Mouse (Mus musculus): Measurements from ENCODE around the gene Olfr70. TPM values are rescaled to one million over a fixed set of nuclear protein-coding genes. Genes with fewer than 3 reads are reported as not detected.

The Olfr70 gene
- polyA plus RNA-seq, 1 experiment from 2014 or later: not detected

GRCm38 (mm10) chr4:43656339-43657109 lies 44.1 kb downstream of the Olfr70 start, which contains the start of gene Hint2:
TSS of gene Hint2 (minus strand) at chr4:43656466.
- Histone ChIP-seq H3K9ac (ENCODE audit: low read depth, low read length) (peak within 1 kb of the TSS; percentile 87), H3K9me3 (replicated peaks; ENCODE audit: control insufficient read depth, low read length) (no peaks in the 10 kb centered on the region), H3K36me3 (ENCODE audit: control insufficient read depth, insufficient read depth, low read length) (no peaks in the 10 kb centered on the region), H3K27me3 (ENCODE audit: control insufficient read depth, insufficient read depth, low read length) (peaks cover 8% of the 10 kb centered on the region), H3K4me3 (ENCODE audit: low read depth, low read length) (peak within 1 kb of the TSS; percentile 87), H3K27ac (ENCODE audit: low read depth, low read length) (peak within 1 kb of the TSS; percentile 80), H3K4me2 (peak within 1 kb of the TSS; percentile 89), H3K4me1 (ENCODE audit: control insufficient read depth, insufficient read depth, low read length) (peaks cover 3% of the 10 kb centered on the region; the same call in 1 of the 2 replicates)
- peak; percentile 93 for ATAC-seq (replicated peaks; ENCODE audit: insufficient number of reproducible peaks, low FRiP score, low TSS enrichment)
- 2% methylated on average over 34 of the region's 34 CpGs for WGBS (ENCODE audit: insufficient replicate concordance)

GRCm38 (mm10) chr4:43655656-43656338 lies 44.8 kb downstream of the Olfr70 start:
- ATAC-seq (replicated peaks; ENCODE audit: insufficient number of reproducible peaks, low FRiP score, low TSS enrichment): peak; percentile 37
- Histone ChIP-seq H3K27me3 (ENCODE audit: control insufficient read depth, insufficient read depth, low read length) (peaks cover 5% of the 10 kb centered on the region), H3K9ac (ENCODE audit: low read depth, low read length) (peak overlapping the region; percentile 87)

GRCm38 (mm10) chr4:43653161-43654015 lies 47.2 kb downstream of the Olfr70 start, which contains the start of gene Spag8:
TSS of gene Spag8 (minus strand) at chr4:43653594.
- peak within 1 kb of the TSS; percentile 33 for H3K4me3 ChIP-seq (ENCODE audit: low read depth, low read length)
- H3K9ac ChIP-seq (ENCODE audit: low read depth, low read length): no peak within 1 kb of the TSS
- 15% methylated on average over 24 of the region's 24 CpGs for WGBS (ENCODE audit: insufficient replicate concordance)
- no peaks in the 10 kb centered on the region; the same call in 1 of the 2 replicates for H3K27me3 ChIP-seq (ENCODE audit: control insufficient read depth, insufficient read depth, low read length)
- H3K36me3 ChIP-seq (ENCODE audit: control insufficient read depth, insufficient read depth, low read length): peaks cover 4% of the 10 kb centered on the region; the same call in 1 of the 2 replicates
- no peak for ATAC-seq (replicated peaks; ENCODE audit: insufficient number of reproducible peaks, low FRiP score, low TSS enrichment)
- H3K4me1 ChIP-seq (ENCODE audit: control insufficient read depth, insufficient read depth, low read length): peaks cover 3% of the 10 kb centered on the region; the same call in 1 of the 2 replicates
- H3K9me3 ChIP-seq (replicated peaks; ENCODE audit: control insufficient read depth, low read length): peaks cover 5% of the 10 kb centered on the region; the same call in 1 of the 2 replicates
- no peak within 1 kb of the TSS for H3K27ac ChIP-seq (ENCODE audit: low read depth, low read length)
- H3K4me2 ChIP-seq: peak within 1 kb of the TSS; percentile 66

More at GRCm38 (mm10) chr4:43655656-43656338, 44.8 kb downstream of the Olfr70 start:
- Histone ChIP-seq H3K4me1 (ENCODE audit: control insufficient read depth, insufficient read depth, low read length) (peaks cover 3% of the 10 kb centered on the region; the same call in 1 of the 2 replicates), H3K4me2 (peak overlapping the region; percentile 89), H3K27ac (ENCODE audit: low read depth, low read length) (peak overlapping the region; percentile 80), H3K9me3 (replicated peaks; ENCODE audit: control insufficient read depth, low read length) (no peaks in the 10 kb centered on the region), H3K4me3 (ENCODE audit: low read depth, low read length) (peak overlapping the region; percentile 87), H3K36me3 (ENCODE audit: control insufficient read depth, insufficient read depth, low read length) (no peaks in the 10 kb centered on the region)
- 8% methylated on average over 34 of the region's 34 CpGs for WGBS (ENCODE audit: insufficient replicate concordance)

- Histone ChIP-seq H3K4me2 (peak overlapping the region; percentile 66), H3K27me3 (ENCODE audit: control insufficient read depth, insufficient read depth, low read length) (no peaks in the 10 kb centered on the region; the same call in 1 of the 2 replicates), H3K9ac (ENCODE audit: low read depth, low read length) (no peak overlapping the region), H3K9me3 (replicated peaks; ENCODE audit: control insufficient read depth, low read length) (peaks cover 5% of the 10 kb centered on the region; the same call in 1 of the 2 replicates), H3K4me3 (ENCODE audit: low read depth, low read length) (peak overlapping the region; percentile 33; the same call in 1 of the 2 replicates), H3K36me3 (ENCODE audit: control insufficient read depth, insufficient read depth, low read length) (peaks cover 4% of the 10 kb centered on the region; the same call in 1 of the 2 replicates), H3K27ac (ENCODE audit: low read depth, low read length) (no peak overlapping the region), H3K4me1 (ENCODE audit: control insufficient read depth, insufficient read depth, low read length) (peaks cover 3% of the 10 kb centered on the region; the same call in 1 of the 2 replicates)
- WGBS (ENCODE audit: insufficient replicate concordance): 82% methylated on average over 4 of the region's 4 CpGs
- no peak for ATAC-seq (replicated peaks; ENCODE audit: insufficient number of reproducible peaks, low FRiP score, low TSS enrichment)
These were observed 47.9 kb downstream of the Olfr70 start for GRCm38 (mm10) chr4:43652726-43653125.

- H3K27ac ChIP-seq (ENCODE audit: low read depth, low read length): no peak overlapping the region
- H3K9me3 ChIP-seq (replicated peaks; ENCODE audit: control insufficient read depth, low read length): peaks cover 5% of the 10 kb centered on the region; the same call in 1 of the 2 replicates
- H3K36me3 ChIP-seq (ENCODE audit: control insufficient read depth, insufficient read depth, low read length): peaks cover 7% of the 10 kb centered on the region
- H3K4me3 ChIP-seq (ENCODE audit: low read depth, low read length): no peak overlapping the region
- H3K27me3 ChIP-seq (ENCODE audit: control insufficient read depth, insufficient read depth, low read length): no peaks in the 10 kb centered on the region; the same call in 1 of the 2 replicates
- no peak overlapping the region for H3K9ac ChIP-seq (ENCODE audit: low read depth, low read length)
- no peaks in the 10 kb centered on the region for H3K4me1 ChIP-seq (ENCODE audit: control insufficient read depth, insufficient read depth, low read length)
- ATAC-seq (replicated peaks; ENCODE audit: insufficient number of reproducible peaks, low FRiP score, low TSS enrichment): no peak
- H3K4me2 ChIP-seq: no peak overlapping the region
- 81% methylated on average over 3 of the region's 3 CpGs for WGBS (ENCODE audit: insufficient replicate concordance)
These were observed 50.8 kb downstream of the Olfr70 start for GRCm38 (mm10) chr4:43649783-43650182.

Other genes with a start within 250 kb of the Olfr70 start
- gene Cd72, start 246.2 kb downstream of the Olfr70 start, polyA plus RNA-seq (2014; fragmentation: Nextera tagmentation; extraction: Ambion mirVana): 1.8 and 3.3 TPM in 2 replicates
- not detected in 2 replicates for gene Sit1, start 217.1 kb downstream of the Olfr70 start, polyA plus RNA-seq (2014; fragmentation: Nextera tagmentation; extraction: Ambion mirVana)
- gene Ccdc107, start 207.9 kb downstream of the Olfr70 start, polyA plus RNA-seq (2014; fragmentation: Nextera tagmentation; extraction: Ambion mirVana): 73.6 and 75.8 TPM in 2 replicates
- 34.2 and 35.7 TPM in 2 replicates for gene Arhgef39, start 201.1 kb downstream of the Olfr70 start, polyA plus RNA-seq (2014; fragmentation: Nextera tagmentation; extraction: Ambion mirVana)
- gene Car9, start 193.8 kb downstream of the Olfr70 start, polyA plus RNA-seq (2014; fragmentation: Nextera tagmentation; extraction: Ambion mirVana): 1.7 and 3.2 TPM in 2 replicates
- 155 and 162 TPM in 2 replicates for gene Tpm2, start 177.0 kb downstream of the Olfr70 start, polyA plus RNA-seq (2014; fragmentation: Nextera tagmentation; extraction: Ambion mirVana)
- 59.7 and 77.1 TPM in 2 replicates for gene Creb3, start 138.5 kb downstream of the Olfr70 start, polyA plus RNA-seq (2014; fragmentation: Nextera tagmentation; extraction: Ambion mirVana)
- gene Tln1, start 138.1 kb downstream of the Olfr70 start, polyA plus RNA-seq (2014; fragmentation: Nextera tagmentation; extraction: Ambion mirVana): 74.2 and 86.2 TPM in 2 replicates
- gene Rgp1, start 122.1 kb downstream of the Olfr70 start, polyA plus RNA-seq (2014; fragmentation: Nextera tagmentation; extraction: Ambion mirVana): 20.1 and 32.5 TPM in 2 replicates
- gene Gba2, start 121.9 kb downstream of the Olfr70 start, polyA plus RNA-seq (2014; fragmentation: Nextera tagmentation; extraction: Ambion mirVana): 14.3 and 18.4 TPM in 2 replicates
- not detected in 2 replicates for gene Msmp, start 116.3 kb downstream of the Olfr70 start, polyA plus RNA-seq (2014; fragmentation: Nextera tagmentation; extraction: Ambion mirVana)
- 7.2 and 7.8 TPM in 2 replicates for gene Npr2, start 68.9 kb downstream of the Olfr70 start, polyA plus RNA-seq (2014; fragmentation: Nextera tagmentation; extraction: Ambion mirVana)
- 0.29 and 0.38 TPM in 2 replicates for gene Spag8, start 47.2 kb downstream of the Olfr70 start, polyA plus RNA-seq (2014; fragmentation: Nextera tagmentation; extraction: Ambion mirVana)
- 128 and 131 TPM in 2 replicates for gene Hint2, start 44.3 kb downstream of the Olfr70 start, polyA plus RNA-seq (2014; fragmentation: Nextera tagmentation; extraction: Ambion mirVana)
- 2.7 and 3.3 TPM in 2 replicates for gene Tmem8b, start 31.8 kb downstream of the Olfr70 start, polyA plus RNA-seq (2014; fragmentation: Nextera tagmentation; extraction: Ambion mirVana)
- gene Fam221b, start 31.7 kb downstream of the Olfr70 start, polyA plus RNA-seq (2014; fragmentation: Nextera tagmentation; extraction: Ambion mirVana): 3.4 and 3.9 TPM in 2 replicates
- gene Olfr71, start 9.4 kb upstream of the Olfr70 start, polyA plus RNA-seq (2014; fragmentation: Nextera tagmentation; extraction: Ambion mirVana): not detected in 2 replicates
- gene Hrct1, start 26.4 kb upstream of the Olfr70 start, polyA plus RNA-seq (2014; fragmentation: Nextera tagmentation; extraction: Ambion mirVana): 0.59 and 0.99 TPM in 2 replicates
- gene Spaar, start 29.2 kb upstream of the Olfr70 start, polyA plus RNA-seq (2014; fragmentation: Nextera tagmentation; extraction: Ambion mirVana): 0.16 and 0.24 TPM in 2 replicates
- not detected in 2 replicates for gene Olfr159, start 70.2 kb upstream of the Olfr70 start, polyA plus RNA-seq (2014; fragmentation: Nextera tagmentation; extraction: Ambion mirVana)
- gene Olfr156, start 123.1 kb upstream of the Olfr70 start, polyA plus RNA-seq (2014; fragmentation: Nextera tagmentation; extraction: Ambion mirVana): not detected in 2 replicates
- 0.03 TPM in 2 replicates for gene Olfr157, start 139.4 kb upstream of the Olfr70 start, polyA plus RNA-seq (2014; fragmentation: Nextera tagmentation; extraction: Ambion mirVana)
- not detected in 2 replicates for gene Olfr155, start 150.8 kb upstream of the Olfr70 start, polyA plus RNA-seq (2014; fragmentation: Nextera tagmentation; extraction: Ambion mirVana)
- gene Reck, start 174.7 kb upstream of the Olfr70 start, polyA plus RNA-seq (2014; fragmentation: Nextera tagmentation; extraction: Ambion mirVana): 11.8 and 13.6 TPM in 2 replicates

Data from heart, embryonic 11.5 days (tissue).